Mouse (Mus musculus) left cerebral cortex, adult 9 months (tissue): ENCODE results near the gene Ablim2.
A peak's percentile ranks its signal among the peaks of the same experiment; 100 is the strongest.

Experiments
- DNase-seq, 2 experiments: peaks; one replicate each; pipeline ENCODE4 v3.0.0; 2022; ENCODE audit warnings: low spot score in 2 of 2

Ablim2 gene

DNA sequence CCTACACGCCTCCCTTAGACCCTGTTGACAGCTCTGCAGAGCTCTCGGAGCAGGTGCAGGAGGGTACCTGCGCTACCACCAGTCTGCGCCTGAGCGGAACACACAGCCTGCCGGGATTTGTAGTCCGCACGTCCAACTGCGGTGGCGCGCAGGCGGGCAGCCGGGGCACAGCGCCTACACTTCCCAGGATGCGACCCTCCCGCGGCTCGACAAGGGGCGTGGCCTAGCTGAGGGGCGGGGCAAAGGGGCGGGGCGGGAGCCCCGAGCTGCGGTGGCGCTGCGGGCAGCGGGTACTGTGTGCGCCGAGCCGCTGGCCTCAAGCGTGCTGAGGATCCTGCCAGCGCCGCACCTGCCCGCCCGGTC is at the start of gene Ablim2:
Ablim2 (plus strand) TSS at position 242 of the 363 bp plus-strand sequence.
- DNase-seq = peak; percentile 88 to 96

DNA sequence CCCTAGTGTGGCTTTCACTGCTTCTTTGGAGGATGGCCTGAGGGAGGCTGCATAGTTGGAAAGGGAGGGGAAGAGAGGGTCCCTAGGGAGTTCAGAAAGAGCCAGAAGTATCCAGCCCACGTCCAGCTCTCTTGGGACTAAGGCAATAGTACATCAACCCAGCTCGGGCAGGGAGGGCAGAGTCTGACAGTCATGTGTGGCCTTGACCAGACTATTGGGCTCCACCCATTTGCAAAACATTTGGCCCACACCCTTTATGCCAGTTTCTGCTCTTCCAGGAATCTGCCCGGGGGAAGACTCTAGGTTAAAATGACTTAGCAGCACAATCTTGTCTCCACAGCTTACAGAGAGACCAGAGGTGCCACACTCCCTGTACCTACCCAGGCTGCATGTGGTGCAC is 47.2 kb upstream of the Ablim2 start:
- no peak for DNase-seq

DNA sequence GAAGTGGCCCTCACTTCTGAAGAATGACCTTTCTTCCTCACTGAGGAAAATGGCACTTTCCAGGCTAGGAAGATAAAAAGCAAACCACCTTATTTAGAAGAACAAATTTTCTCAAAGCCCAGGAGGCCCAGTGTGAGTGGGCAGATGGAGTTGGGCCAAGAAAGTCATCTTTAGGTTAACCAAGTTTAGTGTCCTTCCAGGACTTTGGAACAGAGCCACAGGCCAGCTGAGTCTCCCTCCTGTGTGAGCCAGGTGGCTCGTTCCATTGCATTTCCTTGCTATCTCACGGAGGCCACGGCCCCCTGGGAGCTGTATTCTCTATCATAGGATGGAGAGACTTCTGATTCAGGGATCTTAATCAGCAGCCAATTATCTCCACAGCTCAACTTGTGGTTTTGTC is 46.7 kb upstream of the Ablim2 start:
- no peak for DNase-seq

GRCm38 (mm10) chr5:35712517-35712916 is 45.2 kb upstream of the Ablim2 start:
- DNase-seq = no peak

DNA sequence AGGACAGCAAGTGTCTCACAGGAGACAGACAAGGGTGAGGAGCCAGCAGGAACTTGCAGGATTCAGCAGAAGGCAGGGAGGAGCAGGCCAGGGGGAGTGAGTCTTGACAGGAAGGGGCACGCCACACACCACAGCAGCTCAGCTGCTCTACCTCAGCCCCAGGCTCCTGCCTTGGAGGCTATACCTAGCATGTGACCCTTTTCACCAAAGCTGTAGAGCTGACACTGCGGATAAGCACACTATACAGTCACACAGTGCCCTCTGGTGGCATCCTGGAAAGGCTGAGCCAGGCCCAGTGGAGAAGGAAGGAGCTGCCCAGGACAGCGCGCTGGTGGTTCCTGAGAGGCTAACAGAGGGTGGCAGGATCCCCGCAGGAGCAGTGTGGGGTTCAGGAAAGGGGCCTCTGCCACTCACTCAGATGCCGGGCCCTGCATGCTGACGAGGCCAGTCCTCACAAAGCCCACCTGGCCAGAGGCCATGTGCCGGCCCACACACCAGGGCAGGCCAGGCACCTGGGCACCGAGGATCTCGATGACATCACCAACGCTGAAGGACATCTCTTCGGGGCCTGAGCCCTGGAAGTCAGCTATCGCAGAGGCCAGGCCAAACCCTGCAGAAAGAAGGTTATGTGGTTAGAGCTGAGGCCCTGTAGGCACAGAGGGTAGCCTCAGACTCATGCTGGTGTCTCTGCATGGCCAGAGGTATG is 43.9 kb upstream of the Ablim2 start:
- peak in 1 of 2 experiments; percentile 74 for DNase-seq

GRCm38 (mm10) chr5:35717455-35717854 is 40.2 kb upstream of the Ablim2 start:
- no peak for DNase-seq

DNA sequence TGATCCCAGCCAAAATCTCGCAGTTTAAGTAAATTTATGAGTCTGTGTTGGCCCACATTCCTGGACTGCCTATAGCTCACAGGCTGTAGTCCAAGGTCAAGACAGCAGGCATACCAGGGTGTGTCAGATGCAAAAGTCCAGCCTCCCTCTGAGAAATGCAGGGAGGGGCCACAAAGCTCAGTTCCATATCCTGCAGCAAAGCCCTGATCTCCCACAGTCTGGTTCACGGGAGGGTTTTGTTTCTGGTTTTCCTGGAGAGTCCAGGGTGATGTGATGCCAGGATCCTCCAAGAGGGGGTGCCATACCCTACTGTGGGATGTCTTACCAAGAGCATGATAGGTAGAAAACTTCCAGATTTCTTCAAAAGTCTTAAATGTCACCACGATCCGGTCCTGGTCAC is 39.7 kb upstream of the Ablim2 start:
- peak in 1 of 2 experiments; percentile 66 for DNase-seq

- no peak for DNase-seq
Observed at GRCm38 (mm10) chr5:35718817-35719216, 38.9 kb upstream of the Ablim2 start.

DNA sequence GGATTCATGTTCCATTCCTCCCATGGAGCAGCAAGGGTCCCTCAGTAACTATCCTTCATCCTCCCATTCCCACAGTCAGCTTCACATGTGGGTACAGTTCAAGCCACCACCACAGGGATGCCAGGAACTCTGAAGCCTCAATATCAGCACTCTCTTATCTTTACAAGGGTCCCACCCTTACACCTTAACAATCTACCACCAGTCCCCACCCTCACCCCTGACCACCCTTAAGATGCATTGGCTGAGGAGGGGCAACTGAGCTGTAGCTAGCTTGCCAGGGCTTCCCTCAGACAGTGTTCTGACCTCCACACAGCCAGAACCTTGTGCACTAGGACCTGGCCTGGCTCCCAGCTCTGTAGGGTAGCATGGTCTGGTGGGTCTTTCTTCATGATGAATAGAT is 38.3 kb upstream of the Ablim2 start:
- no peak for DNase-seq

DNA sequence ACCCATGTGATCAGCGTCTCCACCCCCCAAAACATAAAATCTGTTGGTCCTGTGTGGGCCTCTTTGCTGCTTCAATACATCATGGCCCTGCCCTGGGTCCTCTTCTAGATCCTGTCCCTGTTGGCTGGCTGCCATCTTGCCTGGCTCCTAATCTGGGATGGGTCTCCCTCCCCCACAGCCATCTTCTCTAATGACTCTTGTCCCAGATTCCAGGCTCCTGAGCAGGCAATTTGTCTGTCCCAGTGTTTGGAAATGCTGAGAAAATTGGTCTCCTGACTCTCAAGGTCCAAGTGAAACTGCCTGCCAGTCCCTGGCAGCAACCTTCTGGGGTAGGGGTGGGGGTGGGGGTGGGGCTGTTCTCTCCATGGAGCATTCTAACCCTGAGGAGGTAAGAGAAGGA is 37.8 kb upstream of the Ablim2 start:
- DNase-seq = peak in 1 of 2 experiments; percentile 22

GRCm38 (mm10) chr5:35721933-35722332 is 35.7 kb upstream of the Ablim2 start:
- DNase-seq = no peak

GRCm38 (mm10) chr5:35722654-35723053 is 35.0 kb upstream of the Ablim2 start:
- DNase-seq = no peak

GRCm38 (mm10) chr5:35723900-35724299 is 33.8 kb upstream of the Ablim2 start:
- DNase-seq = no peak

GRCm38 (mm10) chr5:35725840-35726239 is 31.8 kb upstream of the Ablim2 start:
- no peak for DNase-seq

DNA sequence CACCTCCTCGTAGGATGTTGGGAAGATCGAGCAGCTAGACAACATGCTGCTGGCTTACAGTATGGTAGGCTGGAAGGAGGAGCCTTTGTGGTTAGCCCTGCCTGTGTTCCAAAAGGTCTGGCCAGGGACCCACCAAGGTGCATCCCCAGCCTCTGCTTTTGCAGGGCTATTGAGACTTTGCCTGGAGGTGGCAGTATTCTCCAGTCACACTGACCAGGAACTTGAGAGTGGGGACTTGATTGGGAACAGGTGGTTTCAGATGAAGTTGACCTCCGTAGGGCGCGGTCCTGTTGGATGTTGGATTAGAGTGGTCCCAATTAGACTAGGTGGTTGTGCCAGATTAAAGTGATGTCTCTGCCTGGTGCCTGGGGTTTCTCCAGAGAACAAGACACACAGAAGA is 30.2 kb upstream of the Ablim2 start:
- DNase-seq = no peak

- DNase-seq = no peak
Observed at GRCm38 (mm10) chr5:35728344-35728956, 29.2 kb upstream of the Ablim2 start.

DNA sequence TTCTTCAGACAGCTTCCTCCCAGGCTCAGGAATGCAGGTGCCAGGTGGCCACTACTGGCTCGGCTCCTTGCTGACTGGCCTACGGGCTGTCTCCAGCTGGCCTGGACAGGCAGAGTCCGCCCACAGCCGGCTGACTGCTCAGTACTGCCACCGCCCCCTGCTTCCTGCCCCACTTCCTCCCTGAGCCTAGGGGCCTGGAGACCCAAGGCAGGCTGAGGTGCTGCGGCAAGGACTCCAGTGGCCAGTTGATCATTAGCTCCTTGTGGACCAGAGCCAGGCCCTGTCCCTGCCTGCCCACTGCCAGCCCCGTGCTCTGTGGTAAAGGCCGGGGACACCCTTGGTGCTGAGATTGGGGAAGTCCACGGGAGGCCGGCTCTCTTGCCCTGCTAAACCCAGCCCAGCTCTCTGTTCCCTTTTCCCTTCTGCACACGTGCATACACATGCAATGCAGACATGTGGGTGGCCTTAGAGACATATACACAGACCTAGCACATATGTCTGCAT is 28.7 kb upstream of the Ablim2 start:
- peak; percentile 38 to 65 for DNase-seq

- DNase-seq = no peak
Observed at GRCm38 (mm10) chr5:35729844-35730243, 27.8 kb upstream of the Ablim2 start.

GRCm38 (mm10) chr5:35730552-35730951 is 27.1 kb upstream of the Ablim2 start:
- no peak for DNase-seq

DNA sequence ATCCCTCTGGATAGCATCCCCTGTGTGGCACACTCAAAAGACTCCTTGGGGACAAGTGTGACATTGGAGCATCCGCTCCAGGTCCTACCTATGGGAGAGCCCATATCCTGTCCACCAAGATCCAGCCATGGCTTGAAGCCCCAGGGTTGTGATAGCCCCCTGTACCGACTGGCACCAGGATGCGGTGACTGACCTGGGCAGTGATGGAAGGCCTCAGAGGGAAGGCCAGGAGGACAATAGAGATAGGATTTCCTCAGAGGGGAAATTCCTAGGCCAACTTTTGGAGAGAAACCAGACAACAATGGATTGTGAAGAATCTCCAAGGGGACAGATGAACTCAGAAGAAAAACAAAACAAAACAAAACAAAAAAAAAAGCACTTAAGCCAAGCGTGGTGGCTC is 26.7 kb upstream of the Ablim2 start:
- no peak for DNase-seq

DNA sequence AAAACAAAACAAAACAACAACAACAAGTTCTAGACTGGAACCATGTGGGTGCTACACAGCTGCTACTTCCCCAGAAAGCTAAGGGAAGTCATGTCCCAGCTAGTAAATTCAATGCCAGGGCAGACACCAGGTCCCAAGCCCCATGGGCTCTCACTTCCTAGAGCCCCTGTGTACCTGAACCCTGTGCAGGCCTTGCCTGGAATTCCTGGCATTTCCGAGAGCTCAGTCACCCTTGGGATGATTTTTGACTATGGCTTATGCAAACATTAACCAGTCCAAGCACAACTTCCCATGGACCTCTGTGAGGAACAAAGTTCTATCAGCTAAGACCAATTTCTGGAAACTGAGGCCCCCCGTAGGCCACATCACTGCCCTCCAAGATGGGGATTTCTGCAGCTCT is 24.2 kb upstream of the Ablim2 start:
- DNase-seq = no peak

DNA sequence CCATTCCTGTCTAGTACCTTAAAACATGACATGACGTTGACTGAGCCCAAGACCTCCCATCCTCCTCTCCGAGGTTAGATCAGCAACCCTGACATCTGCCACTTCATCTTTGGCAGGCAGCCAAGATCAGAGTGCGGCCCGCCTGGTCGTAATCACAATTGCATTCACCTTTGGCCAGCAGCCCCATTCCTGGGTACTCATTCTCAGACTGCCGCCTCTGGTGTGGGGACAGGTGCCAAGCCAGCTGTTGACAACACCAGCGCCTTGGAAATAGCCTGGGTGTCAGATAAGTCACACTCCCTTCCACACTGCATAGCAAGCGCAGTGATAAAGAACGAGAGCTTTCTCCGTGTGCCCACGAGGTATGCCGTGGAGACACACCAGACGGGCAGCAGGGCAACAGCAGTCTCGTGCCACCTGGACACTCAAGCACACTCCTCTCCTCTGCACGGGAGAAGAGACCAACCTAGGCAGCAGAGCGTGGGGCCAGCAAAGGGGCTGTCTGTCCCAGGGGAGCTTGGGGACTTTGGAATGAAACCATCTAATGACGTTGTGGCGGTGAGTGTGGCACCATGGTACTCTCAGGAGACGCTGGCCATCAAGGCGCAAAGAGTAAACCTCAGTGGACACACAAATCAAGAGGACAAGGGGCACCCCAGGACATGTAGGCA is 20.3 kb upstream of the Ablim2 start:
- DNase-seq = no peak

- no peak for DNase-seq
Observed at GRCm38 (mm10) chr5:35739005-35739404, 18.7 kb upstream of the Ablim2 start.
